Mouse (Mus musculus): ENCODE data around the gene 1600014C23Rik. TPM values are rescaled to one million over a fixed set of nuclear protein-coding genes. Genes with fewer than 3 reads are reported as not detected.

Gene 1600014C23Rik
- polyA plus RNA-seq, 1 experiment from 2014 or later = not detected

DNA sequence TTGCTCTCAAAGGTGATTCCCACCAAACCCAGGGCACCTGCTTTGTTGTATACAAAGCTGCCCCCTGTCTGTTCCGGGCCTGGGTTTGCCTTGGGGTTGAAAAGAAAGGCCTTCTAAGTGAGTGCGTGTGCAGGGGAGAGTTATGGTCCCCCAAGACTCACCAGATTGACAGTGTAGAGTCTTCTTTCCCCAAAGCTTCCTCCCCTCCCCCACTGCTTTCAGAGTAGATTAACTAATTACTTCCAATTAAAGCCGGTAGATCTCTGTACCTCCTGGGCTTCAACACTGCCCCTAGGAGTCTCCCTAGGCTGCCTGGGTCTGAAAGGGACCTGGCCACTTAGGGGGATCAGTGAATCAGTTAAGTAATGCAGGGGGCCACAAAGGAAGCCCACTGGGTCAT is 689 bp upstream of the 1600014C23Rik start:
- H3K4me2 ChIP-seq (replicated peaks) = peak overlapping the region; percentile 84
- WGBS = 21% methylated on average over 3 of the region's 3 CpGs
- peaks cover 20% of the 10 kb centered on the region; the same call in 1 of the 2 replicates for H3K27me3 ChIP-seq
- H3K36me3 ChIP-seq = no peaks in the 10 kb centered on the region
- H3K9ac ChIP-seq = peak overlapping the region; percentile 72; the same call in 1 of the 2 replicates
- peaks cover 44% of the 10 kb centered on the region for H3K4me1 ChIP-seq
- H3K9me3 ChIP-seq = no peaks in the 10 kb centered on the region
- peak overlapping the region; percentile 43 for H3K4me3 ChIP-seq
- ATAC-seq (ENCODE audit: low FRiP score, low read depth) = no peak
- H3K27ac ChIP-seq = 0 out of 2 replicates have a peak overlapping the region, but pooled peaks have one; percentile 33

DNA sequence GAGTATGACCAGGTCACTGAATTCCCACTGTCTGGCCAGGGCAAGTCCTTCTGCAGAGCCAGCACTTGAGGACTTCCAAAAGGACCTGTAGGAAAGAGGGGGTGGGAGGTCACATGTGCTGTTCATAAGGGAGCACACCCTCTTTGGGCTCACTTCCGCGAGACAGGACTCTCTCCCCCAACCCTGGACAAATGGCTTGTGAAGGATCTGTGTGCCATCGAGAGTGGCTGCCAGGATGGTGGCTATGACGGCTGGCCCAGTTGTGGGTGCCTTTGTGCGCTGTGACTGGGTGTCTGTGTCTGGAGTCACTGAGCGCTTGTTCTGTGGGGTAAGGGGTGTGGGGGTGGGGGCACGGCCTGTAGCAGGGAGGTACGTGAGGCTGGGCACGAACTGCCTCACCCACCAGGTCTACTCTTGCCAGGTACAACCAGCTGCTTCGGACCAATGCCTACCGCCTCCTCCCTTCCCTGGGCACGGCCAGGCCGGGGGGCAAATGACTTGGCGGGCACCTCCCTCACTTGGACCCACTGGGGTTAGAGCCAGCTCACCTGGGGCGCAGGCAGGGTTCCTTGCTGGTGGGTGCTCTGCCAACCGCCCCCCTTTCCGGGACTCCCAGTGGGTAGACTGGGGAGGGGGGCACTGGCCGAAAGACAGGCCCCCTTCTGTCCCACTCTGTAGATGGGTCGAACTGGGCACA is 458 bp downstream of the 1600014C23Rik start:
- peaks cover 44% of the 10 kb centered on the region for H3K4me1 ChIP-seq
- peak overlapping the region; percentile 43 for H3K4me3 ChIP-seq
- H3K27ac ChIP-seq = no peak overlapping the region

GRCm38 (mm10) chr17:45731172-45731864 is 2.3 kb downstream of the 1600014C23Rik start:
- Histone ChIP-seq H3K4me2 (replicated peaks) (no peak overlapping the region), H3K9me3 (no peaks in the 10 kb centered on the region), H3K36me3 (no peaks in the 10 kb centered on the region), H3K4me3 (no peak overlapping the region), H3K27me3 (peaks cover 20% of the 10 kb centered on the region; the same call in 1 of the 2 replicates), H3K4me1 (peaks cover 40% of the 10 kb centered on the region), H3K27ac (no peak overlapping the region), H3K9ac (no peak overlapping the region)
- ATAC-seq (ENCODE audit: low FRiP score, low read depth) = peak; percentile 30; the same call in 1 of the 2 replicates
- 21% methylated on average over 9 of the region's 9 CpGs for WGBS

More for the DNA sequence above, 458 bp downstream of the 1600014C23Rik start:
- Histone ChIP-seq H3K4me2 (replicated peaks) (peak overlapping the region; percentile 84), H3K36me3 (no peaks in the 10 kb centered on the region), H3K9ac (peak overlapping the region; percentile 72), H3K9me3 (no peaks in the 10 kb centered on the region), H3K27me3 (peaks cover 20% of the 10 kb centered on the region; the same call in 1 of the 2 replicates)
- WGBS = 62% methylated on average over 19 of the region's 19 CpGs
- no peak for ATAC-seq (ENCODE audit: low FRiP score, low read depth)

GRCm38 (mm10) chr17:45730696-45731095 is 2.9 kb downstream of the 1600014C23Rik start:
- Histone ChIP-seq H3K27me3 (peaks cover 20% of the 10 kb centered on the region; the same call in 1 of the 2 replicates), H3K9ac (0 out of 2 replicates have a peak overlapping the region, but pooled peaks have one; percentile 35), H3K4me2 (replicated peaks) (no peak overlapping the region), H3K4me3 (no peak overlapping the region), H3K9me3 (no peaks in the 10 kb centered on the region), H3K27ac (no peak overlapping the region), H3K4me1 (peaks cover 39% of the 10 kb centered on the region), H3K36me3 (no peaks in the 10 kb centered on the region)
- WGBS = 65% methylated on average over 4 of the region's 4 CpGs
- ATAC-seq (ENCODE audit: low FRiP score, low read depth) = no peak

- Histone ChIP-seq H3K4me2 (replicated peaks) (no peak overlapping the region), H3K9ac (peak overlapping the region; percentile 48; the same call in 1 of the 2 replicates)
- 36% methylated on average over 10 of the region's 10 CpGs for WGBS
Measured at GRCm38 (mm10) chr17:45729387-45729786, 4.3 kb downstream of the 1600014C23Rik start.

GRCm38 (mm10) chr17:45727983-45728723 is 5.5 kb downstream of the 1600014C23Rik start:
- ATAC-seq (ENCODE audit: low FRiP score, low read depth) = no peak
- peaks cover 12% of the 10 kb centered on the region; the same call in 1 of the 2 replicates for H3K27me3 ChIP-seq
- H3K4me3 ChIP-seq = no peak overlapping the region
- peaks cover 21% of the 10 kb centered on the region for H3K4me1 ChIP-seq
- no peak overlapping the region for H3K4me2 ChIP-seq (replicated peaks)
- H3K27ac ChIP-seq = no peak overlapping the region
- 44% methylated on average over 8 of the region's 8 CpGs for WGBS
- 0 out of 2 replicates have a peak overlapping the region, but pooled peaks have one; percentile 25 for H3K9ac ChIP-seq
- no peaks in the 10 kb centered on the region for H3K36me3 ChIP-seq
- no peaks in the 10 kb centered on the region for H3K9me3 ChIP-seq

More at GRCm38 (mm10) chr17:45729387-45729786, 4.3 kb downstream of the 1600014C23Rik start:
- H3K36me3 ChIP-seq = no peaks in the 10 kb centered on the region
- H3K4me3 ChIP-seq = no peak overlapping the region
- H3K4me1 ChIP-seq = peaks cover 27% of the 10 kb centered on the region
- no peak overlapping the region for H3K27ac ChIP-seq
- H3K27me3 ChIP-seq = peaks cover 20% of the 10 kb centered on the region; the same call in 1 of the 2 replicates
- H3K9me3 ChIP-seq = no peaks in the 10 kb centered on the region
- ATAC-seq (ENCODE audit: low FRiP score, low read depth) = no peak

- Histone ChIP-seq H3K27ac (no peak overlapping the region), H3K36me3 (no peaks in the 10 kb centered on the region), H3K4me2 (replicated peaks) (no peak overlapping the region), H3K9me3 (no peaks in the 10 kb centered on the region), H3K27me3 (peaks cover 7% of the 10 kb centered on the region; the same call in 1 of the 2 replicates), H3K4me3 (no peak overlapping the region), H3K9ac (no peak overlapping the region), H3K4me1 (peaks cover 19% of the 10 kb centered on the region)
- WGBS = 81% methylated on average over 2 of the region's 2 CpGs
- ATAC-seq (ENCODE audit: low FRiP score, low read depth) = no peak
Measured at GRCm38 (mm10) chr17:45727481-45727880, 6.2 kb downstream of the 1600014C23Rik start.

GRCm38 (mm10) chr17:45726249-45726648 is 7.4 kb downstream of the 1600014C23Rik start:
- no peaks in the 10 kb centered on the region for H3K36me3 ChIP-seq
- ATAC-seq (ENCODE audit: low FRiP score, low read depth) = no peak

GRCm38 (mm10) chr17:45724574-45724921 is 9.1 kb downstream of the 1600014C23Rik start:
- WGBS = 87% methylated on average over 10 of the region's 10 CpGs
- ATAC-seq (ENCODE audit: low FRiP score, low read depth) = no peak
- H3K9me3 ChIP-seq = no peaks in the 10 kb centered on the region
- H3K27ac ChIP-seq = no peak overlapping the region
- H3K4me2 ChIP-seq (replicated peaks) = no peak overlapping the region
- H3K4me3 ChIP-seq = no peak overlapping the region
- H3K4me1 ChIP-seq = peaks cover 19% of the 10 kb centered on the region
- no peaks in the 10 kb centered on the region for H3K36me3 ChIP-seq
- no peaks in the 10 kb centered on the region for H3K27me3 ChIP-seq
- H3K9ac ChIP-seq = no peak overlapping the region

More at GRCm38 (mm10) chr17:45726249-45726648, 7.4 kb downstream of the 1600014C23Rik start:
- H3K4me2 ChIP-seq (replicated peaks) = no peak overlapping the region
- H3K9me3 ChIP-seq = no peaks in the 10 kb centered on the region
- no peak overlapping the region for H3K9ac ChIP-seq
- no peaks in the 10 kb centered on the region for H3K27me3 ChIP-seq
- H3K27ac ChIP-seq = no peak overlapping the region
- H3K4me1 ChIP-seq = peaks cover 19% of the 10 kb centered on the region
- 24% methylated on average over 7 of the region's 7 CpGs for WGBS
- H3K4me3 ChIP-seq = no peak overlapping the region

- peak overlapping the region; percentile 81 for H3K9ac ChIP-seq
- H3K4me1 ChIP-seq = peaks cover 19% of the 10 kb centered on the region
- H3K27me3 ChIP-seq = no peaks in the 10 kb centered on the region
- 4% methylated on average over 25 of the region's 25 CpGs for WGBS
- peak overlapping the region; percentile 74 for H3K4me2 ChIP-seq (replicated peaks)
- H3K27ac ChIP-seq = peak overlapping the region; percentile 83
- H3K9me3 ChIP-seq = no peaks in the 10 kb centered on the region
- H3K36me3 ChIP-seq = no peaks in the 10 kb centered on the region
- H3K4me3 ChIP-seq = peak overlapping the region; percentile 53
- ATAC-seq (ENCODE audit: low FRiP score, low read depth) = peak; percentile 48; the same call in 1 of the 2 replicates
Measured at GRCm38 (mm10) chr17:45723732-45724573, 9.7 kb downstream of the 1600014C23Rik start.

GRCm38 (mm10) chr17:45718323-45718722 is 15.3 kb downstream of the 1600014C23Rik start:
- WGBS = 9% methylated on average over 10 of the region's 10 CpGs
- Histone ChIP-seq H3K27me3 (no peaks in the 10 kb centered on the region), H3K4me1 (peaks cover 4% of the 10 kb centered on the region), H3K4me2 (replicated peaks) (no peak overlapping the region), H3K27ac (no peak overlapping the region), H3K4me3 (no peak overlapping the region), H3K9ac (no peak overlapping the region), H3K36me3 (no peaks in the 10 kb centered on the region), H3K9me3 (no peaks in the 10 kb centered on the region)
- ATAC-seq (ENCODE audit: low FRiP score, low read depth) = 0 out of 2 replicates have a peak, but pooled peaks have one; percentile 51
